Mouse (Mus musculus) forebrain, embryonic 11.5 days (tissue): ENCODE data around the gene Ccne1. TPM values are rescaled to one million over a fixed set of nuclear protein-coding genes. Genes with fewer than 3 reads are reported as not detected.

Source experiments
- ATAC-seq: fragments of 200-750 bp; cut with Nextera tagmentation; replicated peaks from 2 replicates; pipeline ENCODE4 v1.8.0; 2017; ENCODE audit warnings: moderate TSS enrichment; ENCODE audit not compliant: low FRiP score
- DNase-seq: peaks from one replicate; pipeline ENCODE4 v3.0.0-alpha.2; 2017; ENCODE audit warnings: low spot score
- H3K27ac ChIP-seq: fragments of 300-500 bp; sonication (generic); 2 replicates; pipeline ENCODE4 v1.5.1; 2014; ENCODE audit warnings: low read depth, low read length
- H3K27me3 ChIP-seq: fragments of 300-500 bp; sonication (generic); 2 replicates; pipeline ENCODE4 v1.6.1; 2014; ENCODE audit warnings: mild to moderate bottlenecking, low read length, mixed read lengths; ENCODE audit not compliant: control insufficient read depth, insufficient read depth
- H3K36me3 ChIP-seq: fragments of 300-500 bp; sonication (generic); 2 replicates; pipeline ENCODE4 v1.6.1; 2014; ENCODE audit warnings: mild to moderate bottlenecking, low read length, moderate library complexity, mixed read lengths; ENCODE audit not compliant: control insufficient read depth, insufficient read depth
- H3K4me1 ChIP-seq: fragments of 300-500 bp; sonication (generic); replicated peaks from 2 replicates; pipeline ENCODE4 v1.6.1; 2014; ENCODE audit warnings: low read length, mixed read lengths; ENCODE audit not compliant: control insufficient read depth, insufficient read depth
- H3K4me2 ChIP-seq: fragments of 300-500 bp; sonication (generic); 2 replicates; pipeline ENCODE4 v1.6.1; 2014; ENCODE audit warnings: low read depth, mild to moderate bottlenecking, low read length, moderate library complexity, mixed read lengths; ENCODE audit not compliant: severe bottlenecking
- H3K4me3 ChIP-seq: fragments of 300-500 bp; sonication (generic); 2 replicates; pipeline ENCODE4 v1.5.1; 2014; ENCODE audit warnings: low read depth, low read length
- H3K9ac ChIP-seq: fragments of 300-500 bp; sonication (generic); 2 replicates; pipeline ENCODE4 v1.6.1; 2014; ENCODE audit warnings: low read length
- H3K9me3 ChIP-seq: fragments of 300-500 bp; sonication (generic); 2 replicates; pipeline ENCODE4 v1.6.1; 2016; ENCODE audit warnings: low read length, mixed read lengths; ENCODE audit not compliant: control insufficient read depth
- WGBS: fragments of 180-500 bp; shearing (Covaris S2); extraction: QIAGEN DNeasy Blood & Tissue Kit; methylation state at CpG from one replicate; pipeline ENCODE4 v1.1.7; 2014; 5-methylcytosine and 5-hydroxymethylcytosine counted together
- polyA plus RNA-seq: library from polyadenylated mRNA; unstranded; fragments of >200 nt; fragmentation: Nextera tagmentation; extraction: Ambion mirVana; gene quantifications from 2 replicates; pipeline ENCODE4 v1.2.1, GENCODE M21; 2014

The Ccne1 gene
- polyA plus RNA-seq, 1 experiment from 2014 or later: 68.6 TPM

DNA sequence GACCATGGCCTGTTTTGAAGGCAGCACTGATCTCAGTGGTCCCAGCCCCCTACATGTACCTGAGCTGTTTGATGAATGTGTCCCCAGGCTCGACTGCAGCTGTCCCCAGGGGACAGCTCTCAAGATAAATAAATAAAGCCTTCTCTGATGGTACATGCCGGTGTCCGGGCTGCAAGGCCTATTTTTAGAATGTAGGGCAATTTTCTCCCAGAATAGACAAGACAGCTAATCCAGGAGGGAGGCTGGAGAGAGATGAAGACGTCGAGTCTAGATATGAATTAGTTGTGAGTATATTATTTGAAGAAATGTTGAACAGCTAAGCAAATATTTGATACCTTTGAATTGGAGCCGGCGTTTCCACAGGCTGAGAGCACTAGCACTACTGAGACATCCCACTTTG is 48.2 kb downstream of the Ccne1 start:
- Histone ChIP-seq H3K4me2 (no peak overlapping the region), H3K4me3 (no peak overlapping the region), H3K27ac (no peak overlapping the region), H3K4me1 (0 out of 2 replicates have a peak, but pooled peaks cover 1% of the 10 kb centered on the region), H3K36me3 (no peaks in the 10 kb centered on the region), H3K9me3 (no peaks in the 10 kb centered on the region), H3K27me3 (no peaks in the 10 kb centered on the region), H3K9ac (no peak overlapping the region)
- no peak for DNase-seq
- 73% methylated on average over 7 of the region's 7 CpGs for WGBS
- ATAC-seq: no peak

GRCm38 (mm10) chr7:38055996-38056395 is 51.3 kb downstream of the Ccne1 start:
- Histone ChIP-seq H3K27ac (no peak overlapping the region), H3K36me3 (no peaks in the 10 kb centered on the region), H3K4me1 (no peaks in the 10 kb centered on the region), H3K4me2 (no peak overlapping the region), H3K4me3 (no peak overlapping the region), H3K9ac (no peak overlapping the region), H3K27me3 (no peaks in the 10 kb centered on the region), H3K9me3 (no peaks in the 10 kb centered on the region)
- DNase-seq (no peak), ATAC-seq (no peak)
- WGBS: 88% methylated on average over 2 of the region's 2 CpGs

DNA sequence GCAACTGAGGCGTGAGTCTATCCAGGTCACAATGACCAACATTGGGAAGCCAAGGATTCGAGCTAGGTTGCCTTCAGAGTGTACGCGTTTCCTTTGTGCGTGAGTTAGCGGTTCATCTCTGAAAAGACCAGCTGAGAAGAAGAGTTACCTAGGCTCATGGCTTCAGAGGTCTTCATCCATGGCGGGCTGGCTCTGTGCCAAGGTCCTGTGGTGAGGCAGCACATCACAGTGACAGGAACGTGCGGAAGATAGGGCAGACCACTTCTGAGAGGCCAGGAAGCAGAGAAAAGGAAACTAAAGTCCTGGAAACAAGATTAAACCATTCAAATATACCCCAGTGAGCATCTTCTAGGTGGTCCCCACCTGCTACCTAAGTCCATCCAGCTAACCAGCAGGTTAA is 53.1 kb downstream of the Ccne1 start:
- no peak overlapping the region for H3K4me2 ChIP-seq
- no peaks in the 10 kb centered on the region for H3K4me1 ChIP-seq
- no peak for ATAC-seq
- no peaks in the 10 kb centered on the region for H3K36me3 ChIP-seq
- no peaks in the 10 kb centered on the region for H3K9me3 ChIP-seq
- no peak for DNase-seq
- H3K27me3 ChIP-seq: no peaks in the 10 kb centered on the region
- no peak overlapping the region for H3K4me3 ChIP-seq
- H3K9ac ChIP-seq: no peak overlapping the region
- WGBS: 84% methylated on average over 9 of the region's 9 CpGs
- H3K27ac ChIP-seq: no peak overlapping the region

Other genes with a start within 250 kb of the Ccne1 start
- 50.5 and 51.4 TPM in 2 replicates for gene Uri1, start 84.0 kb downstream of the Ccne1 start, polyA plus RNA-seq
- 12.7 and 13.9 TPM in 2 replicates for gene 1600014C10Rik, start 75.7 kb upstream of the Ccne1 start, polyA plus RNA-seq
- gene Plekhf1, start 120.5 kb upstream of the Ccne1 start, polyA plus RNA-seq: 1.4 and 1.6 TPM in 2 replicates
- gene Pop4, start 163.9 kb upstream of the Ccne1 start, polyA plus RNA-seq: 101 and 105 TPM in 2 replicates